Mouse (Mus musculus) heart, postnatal 25 days (tissue): ENCODE results near the gene Tlx3. TPM values are rescaled to one million over a fixed set of nuclear protein-coding genes. Genes with fewer than 3 reads are reported as not detected.

Experiments
- DNase-seq: peaks from one replicate; pipeline ENCODE4 v3.0.0; 2022; ENCODE audit warnings: low spot score
- intact Hi-C: fragments of 180-260 bp; cut with DNase I; formaldehyde crosslinking; loops from one replicate; pipeline ENCODE4 v1.15.1; 2025
- total RNA-seq, 2 experiments: library from RNA; stranded (reverse); gene quantifications; 2 replicates each; pipeline ENCODE4 v1.2.3; 2021

The Tlx3 gene
- total RNA-seq, 2 experiments from 2014 or later = not detected

DNA sequence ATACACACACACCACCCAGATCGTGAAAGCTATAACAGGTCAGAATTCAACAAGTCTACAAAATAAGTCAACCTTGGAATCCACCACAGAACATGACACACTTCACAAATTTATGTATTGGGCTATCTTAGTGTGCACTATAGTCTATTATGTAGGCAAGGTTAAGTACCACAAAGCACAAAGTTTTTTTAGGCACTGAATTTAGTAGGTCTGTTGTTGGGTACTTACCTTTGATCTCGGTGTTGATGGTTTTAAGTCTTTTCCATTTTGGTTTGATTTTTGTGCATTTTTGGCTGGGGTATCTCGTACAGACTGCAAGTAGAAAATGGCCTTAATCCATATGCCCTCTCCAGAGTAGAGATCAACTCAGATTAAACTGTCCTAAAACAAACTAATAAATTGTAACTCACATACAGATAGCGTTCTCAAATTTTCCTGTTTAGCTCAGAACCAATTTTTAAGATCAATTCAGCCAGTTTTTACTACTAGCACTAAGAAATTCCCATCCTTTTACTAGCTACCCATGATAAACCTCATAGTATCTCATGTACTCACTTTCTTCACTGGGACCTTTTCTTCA is 46.9 kb downstream of the Tlx3 start:
- intact Hi-C loops = no loop called here
- no peak for DNase-seq

DNA sequence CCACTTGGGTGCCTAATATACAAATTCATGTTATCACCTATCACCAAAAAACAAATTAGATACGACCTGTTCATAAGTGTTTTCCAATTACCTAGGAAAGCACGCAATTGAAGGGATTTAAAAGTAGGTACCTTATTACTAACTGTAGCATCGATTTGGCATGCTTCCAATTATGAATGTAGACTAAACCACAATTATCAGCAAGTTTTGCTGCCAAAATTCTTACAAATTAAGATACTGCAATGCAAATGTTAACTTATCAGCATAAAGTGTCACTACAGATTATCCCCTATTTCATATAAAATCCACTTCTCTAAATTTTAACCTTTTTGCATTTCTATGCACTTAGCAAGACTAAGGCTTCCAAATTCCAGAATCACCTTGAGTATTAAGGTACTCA is 48.9 kb downstream of the Tlx3 start:
- intact Hi-C loops = no loop called here

DNA sequence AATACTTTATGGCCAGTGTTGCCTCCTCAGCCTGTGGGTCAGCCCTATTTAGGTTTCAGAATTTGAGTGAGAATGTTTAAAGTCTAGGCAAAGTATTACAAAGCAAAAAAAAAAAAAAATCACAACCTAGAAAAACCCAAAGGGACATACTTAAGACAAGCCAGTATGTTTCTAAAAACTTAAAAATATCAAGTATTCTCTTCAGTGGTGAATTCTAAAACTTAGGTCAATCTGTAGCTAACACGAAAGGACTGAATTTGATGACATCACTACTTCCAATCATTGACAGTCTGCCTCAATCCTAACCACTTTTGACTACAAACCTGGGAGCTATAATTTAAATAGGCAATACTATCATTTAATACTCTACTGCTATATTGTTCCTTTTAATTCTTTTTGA is 50.4 kb downstream of the Tlx3 start:
- no peak for DNase-seq
- intact Hi-C loops = no loop called here

More for the DNA sequence above, 48.9 kb downstream of the Tlx3 start:
- DNase-seq = no peak

DNA sequence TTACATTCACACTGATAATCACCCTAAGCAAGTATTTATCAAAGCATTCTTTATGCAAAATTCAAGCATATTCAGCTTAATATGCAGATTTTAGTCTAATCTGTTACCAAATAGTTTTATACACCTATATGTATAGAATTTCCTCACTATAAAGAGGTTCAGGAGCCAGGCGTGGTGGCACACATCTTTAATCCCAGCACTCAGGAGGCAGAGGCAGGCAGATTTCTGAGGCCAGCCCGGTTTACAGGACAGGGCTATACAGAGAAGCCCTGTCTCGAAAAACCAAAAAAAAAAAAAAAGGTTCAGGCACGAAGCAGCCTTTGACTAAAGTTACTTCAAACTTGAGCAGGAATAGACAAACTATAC is 51.6 kb downstream of the Tlx3 start:
- DNase-seq = no peak
- intact Hi-C loops = no loop called here

DNA sequence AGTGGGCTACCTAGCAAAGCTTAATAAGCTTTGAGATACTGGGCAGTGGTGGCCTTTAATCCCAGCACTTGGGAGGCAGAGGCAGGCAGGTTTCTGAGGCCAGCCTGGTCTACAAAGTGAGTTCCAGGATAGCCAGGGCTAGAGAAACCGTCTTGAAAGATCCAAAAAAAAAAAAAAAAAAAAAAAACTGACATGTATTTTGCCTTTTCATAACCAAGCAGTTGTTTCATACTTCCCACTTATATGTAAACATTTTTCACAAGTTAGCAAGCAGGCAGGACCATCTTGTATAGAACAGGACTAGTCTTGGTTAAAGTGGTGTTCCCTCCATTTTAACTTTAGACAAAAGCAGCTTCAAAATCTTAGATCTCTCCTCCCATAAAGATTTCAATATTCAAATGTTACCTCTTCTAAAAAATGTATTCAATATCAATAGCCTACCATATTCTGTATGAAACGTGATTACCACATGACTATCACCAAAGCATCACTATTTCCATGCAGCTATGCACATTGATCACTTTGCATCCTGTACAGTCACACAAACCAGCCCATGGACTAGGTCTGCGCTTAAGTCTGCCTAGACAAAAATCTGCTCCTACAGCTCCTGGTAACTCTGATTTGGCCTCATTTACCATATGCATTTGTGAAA is 52.1 kb downstream of the Tlx3 start:
- intact Hi-C loops = no loop called here
- DNase-seq = no peak

Other genes starting within 250 kb of the Tlx3 start
- 1 to 10 TPM; 5.1 to 6.0 TPM for gene Fgf18, start 56.2 kb downstream of the Tlx3 start, total RNA-seq
- gene Npm1, start 40.4 kb downstream of the Tlx3 start, total RNA-seq = 100 to 1,000 TPM; 138 to 153 TPM
- not detected for gene Gm12117, start 73.1 kb upstream of the Tlx3 start, total RNA-seq